Mouse (Mus musculus) neural tube, embryonic 15.5 days (tissue): ENCODE measurements around the gene Vmn1r234. TPM values are rescaled to one million over a fixed set of nuclear protein-coding genes. Genes with fewer than 3 reads are reported as not detected.
"Not testable (repeated sequence)": the region's sequence is repeated elsewhere in the genome, so short reads cannot be mapped to it uniquely, and the experiment has no call there.

ENCODE experiments used
- ATAC-seq: fragments of 200-750 bp; cut with Nextera tagmentation; 2 replicates; pipeline ENCODE4 v1.8.0; 2017; ENCODE audit warnings: mild to moderate bottlenecking, moderate TSS enrichment, moderate library complexity; ENCODE audit not compliant: low FRiP score
- H3K27ac ChIP-seq: fragments of 300-500 bp; sonication (generic); replicated peaks from 2 replicates; pipeline ENCODE4 v1.5.1; 2015; ENCODE audit warnings: mild to moderate bottlenecking, inconsistent platforms
- H3K27me3 ChIP-seq: fragments of 300-500 bp; sonication (generic); replicated peaks from 2 replicates; pipeline ENCODE4 v1.6.1; 2015; ENCODE audit warnings: inconsistent platforms
- H3K36me3 ChIP-seq: fragments of 300-500 bp; sonication (generic); 2 replicates; pipeline ENCODE4 v1.6.1; 2015; ENCODE audit warnings: inconsistent platforms
- H3K4me1 ChIP-seq: fragments of 300-500 bp; sonication (generic); 2 replicates; pipeline ENCODE4 v1.6.1; 2015; ENCODE audit warnings: inconsistent platforms
- H3K4me2 ChIP-seq: fragments of 300-500 bp; sonication (generic); 2 replicates; pipeline ENCODE4 v1.6.1; 2015; ENCODE audit warnings: inconsistent platforms, mild to moderate bottlenecking, moderate library complexity
- H3K4me3 ChIP-seq: fragments of 300-500 bp; sonication (generic); replicated peaks from 2 replicates; pipeline ENCODE4 v1.5.1; 2015; ENCODE audit warnings: mild to moderate bottlenecking, inconsistent platforms
- H3K9ac ChIP-seq: fragments of 300-500 bp; sonication (generic); replicated peaks from 2 replicates; pipeline ENCODE4 v1.6.1; 2015; ENCODE audit warnings: mild to moderate bottlenecking, inconsistent platforms
- H3K9me3 ChIP-seq: fragments of 300-500 bp; sonication (generic); replicated peaks from 2 replicates; pipeline ENCODE4 v1.6.1; 2016; ENCODE audit warnings: inconsistent platforms
- WGBS: fragments of 180-500 bp; shearing (Covaris S2); methylation state at CpG from one replicate; pipeline ENCODE4 v1.1.7; 2015; ENCODE audit warnings: mixed read lengths; 5-methylcytosine and 5-hydroxymethylcytosine counted together
- microRNA-seq: library from miRNA; unstranded; fragments of <30 nt; microRNA quantifications from one replicate; pipeline ENCODE4, GENCODE M21; 2017
- polyA plus RNA-seq: library from polyadenylated mRNA; unstranded; fragments of >200 nt; fragmentation: Nextera tagmentation; extraction: Ambion mirVana; gene quantifications from 2 replicates; pipeline ENCODE4 v1.2.1, GENCODE M21; 2015

Gene Vmn1r234
- polyA plus RNA-seq: not detected in 2 replicates

- no peaks in the 10 kb centered on the region for H3K36me3 ChIP-seq
- no peak within 1 kb of the TSS for H3K4me3 ChIP-seq
- 81% methylated on average over 1 of the region's 1 CpGs for WGBS
- ATAC-seq: no peak
- H3K9me3 ChIP-seq: no peaks in the 10 kb centered on the region
- H3K27ac ChIP-seq: no peak within 1 kb of the TSS
- no peaks in the 10 kb centered on the region for H3K4me1 ChIP-seq
- no peak within 1 kb of the TSS for H3K9ac ChIP-seq
- H3K27me3 ChIP-seq: no peaks in the 10 kb centered on the region
- H3K4me2 ChIP-seq: no peak within 1 kb of the TSS
Observed at GRCm38 (mm10) chr17:21225787-21226186, at the start of gene Vmn1r234. Gene Vmn1r234 (plus strand): TSS chr17:21226087.

DNA sequence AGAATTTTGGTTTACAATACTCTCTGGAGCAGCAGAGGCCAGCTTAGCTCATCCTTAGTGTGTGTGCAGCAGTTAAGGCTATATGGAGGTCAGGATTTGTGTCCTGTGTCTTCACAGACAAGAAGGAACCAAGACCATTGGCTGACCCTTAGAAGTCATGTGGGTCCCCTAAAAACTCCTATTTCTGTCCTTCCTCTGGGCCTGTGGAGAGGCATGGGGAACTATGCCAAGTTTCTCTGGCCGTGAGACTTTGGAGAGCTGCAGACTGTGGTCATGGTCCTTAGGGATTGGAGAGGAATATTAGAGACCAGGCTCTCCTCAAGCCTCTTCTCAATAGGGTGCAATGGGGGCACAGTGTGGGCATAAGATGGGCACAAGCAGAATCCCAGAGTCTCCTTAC lies 14.8 kb upstream of the Vmn1r234 start:
- H3K36me3 ChIP-seq, H3K9me3 ChIP-seq, H3K27me3 ChIP-seq, H3K4me1 ChIP-seq, H3K9ac ChIP-seq, H3K4me2 ChIP-seq, H3K4me3 ChIP-seq, ATAC-seq, H3K27ac ChIP-seq: not testable (repeated sequence)
- WGBS: 87% methylated on average over 1 of the region's 1 CpGs

GRCm38 (mm10) chr17:21231654-21232053 lies 5.8 kb downstream of the Vmn1r234 start:
- WGBS: 28% methylated on average over 9 of the region's 9 CpGs
- H3K4me1 ChIP-seq: no peaks in the 10 kb centered on the region
- no peaks in the 10 kb centered on the region for H3K27me3 ChIP-seq
- H3K4me2 ChIP-seq: no peak overlapping the region
- H3K9ac ChIP-seq: no peak overlapping the region
- no peaks in the 10 kb centered on the region for H3K9me3 ChIP-seq
- H3K4me3 ChIP-seq: no peak overlapping the region
- no peak for ATAC-seq
- H3K27ac ChIP-seq: no peak overlapping the region
- no peaks in the 10 kb centered on the region for H3K36me3 ChIP-seq

DNA sequence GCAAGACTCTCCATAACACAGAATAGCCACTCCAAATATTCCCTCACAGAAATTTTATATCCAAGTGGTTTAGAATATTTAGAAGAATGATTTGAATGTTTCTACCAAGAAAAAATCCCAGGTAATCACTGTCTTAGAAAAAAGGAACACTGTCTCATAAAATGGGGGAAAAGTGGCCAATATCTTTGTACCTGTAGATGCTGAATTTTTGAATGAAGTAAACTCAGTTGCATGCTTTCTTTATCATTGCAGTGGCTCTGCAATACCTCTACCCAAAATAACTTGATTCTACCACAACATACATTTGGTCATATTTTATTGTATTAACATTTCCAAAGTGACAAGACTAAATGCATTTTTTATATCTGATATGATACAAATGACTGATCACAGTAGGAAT lies 30.2 kb downstream of the Vmn1r234 start, which contains the start of gene Vmn1r235:
TSS of gene Vmn1r235 (plus strand) at position 301 of the 400 bp plus-strand sequence.
- H3K9me3 ChIP-seq: 0 out of 2 replicates have a peak, but pooled peaks cover 2% of the 10 kb centered on the region
- ATAC-seq: no peak

DNA sequence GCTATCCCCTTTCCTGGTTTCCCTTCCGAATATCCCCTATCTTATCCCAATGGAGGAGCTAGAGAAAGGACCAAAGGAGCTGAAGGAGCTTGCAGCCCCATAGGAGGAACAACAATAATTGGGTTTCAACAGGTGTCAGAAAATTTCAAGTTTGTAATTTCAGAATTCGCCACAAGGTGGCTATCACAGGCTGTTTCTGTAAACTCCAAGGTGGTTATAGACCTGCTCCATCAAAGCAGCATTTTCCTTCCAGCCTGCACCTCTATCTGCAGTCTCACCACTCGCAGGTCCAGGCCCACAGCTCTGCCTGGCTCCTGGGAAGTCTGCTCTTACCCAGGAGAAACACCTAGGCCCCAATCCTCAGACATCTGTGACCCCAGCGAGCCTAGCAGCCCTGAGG lies 46.2 kb downstream of the Vmn1r234 start:
- Histone ChIP-seq H3K36me3 (no peaks in the 10 kb centered on the region), H3K9me3 (no peaks in the 10 kb centered on the region), H3K4me2 (no peak overlapping the region), H3K27me3 (no peaks in the 10 kb centered on the region), H3K27ac (no peak overlapping the region), H3K9ac (no peak overlapping the region), H3K4me1 (no peaks in the 10 kb centered on the region), H3K4me3 (no peak overlapping the region)
- 18% methylated on average over 4 of the region's 4 CpGs for WGBS
- ATAC-seq: peak; percentile 35; the same call in 1 of the 2 replicates

More for the DNA sequence above, 30.2 kb downstream of the Vmn1r234 start, which contains the start of gene Vmn1r235:
- Histone ChIP-seq H3K4me1 (no peaks in the 10 kb centered on the region), H3K4me2 (no peak within 1 kb of the TSS), H3K27me3 (no peaks in the 10 kb centered on the region), H3K9ac (no peak within 1 kb of the TSS), H3K4me3 (no peak within 1 kb of the TSS), H3K36me3 (no peaks in the 10 kb centered on the region), H3K27ac (no peak within 1 kb of the TSS)

GRCm38 (mm10) chr17:21282642-21283041 lies 56.8 kb downstream of the Vmn1r234 start, which contains the start of gene Vmn1r236:
Gene Vmn1r236 (plus strand): TSS chr17:21282942.
- Histone ChIP-seq H3K27me3 (no peaks in the 10 kb centered on the region), H3K27ac (no peak within 1 kb of the TSS), H3K4me1 (no peaks in the 10 kb centered on the region), H3K36me3 (no peaks in the 10 kb centered on the region), H3K4me2 (no peak within 1 kb of the TSS), H3K4me3 (no peak within 1 kb of the TSS), H3K9ac (no peak within 1 kb of the TSS), H3K9me3 (0 out of 2 replicates have a peak, but pooled peaks cover 5% of the 10 kb centered on the region)
- 86% methylated on average over 3 of the region's 3 CpGs for WGBS
- no peak for ATAC-seq

DNA sequence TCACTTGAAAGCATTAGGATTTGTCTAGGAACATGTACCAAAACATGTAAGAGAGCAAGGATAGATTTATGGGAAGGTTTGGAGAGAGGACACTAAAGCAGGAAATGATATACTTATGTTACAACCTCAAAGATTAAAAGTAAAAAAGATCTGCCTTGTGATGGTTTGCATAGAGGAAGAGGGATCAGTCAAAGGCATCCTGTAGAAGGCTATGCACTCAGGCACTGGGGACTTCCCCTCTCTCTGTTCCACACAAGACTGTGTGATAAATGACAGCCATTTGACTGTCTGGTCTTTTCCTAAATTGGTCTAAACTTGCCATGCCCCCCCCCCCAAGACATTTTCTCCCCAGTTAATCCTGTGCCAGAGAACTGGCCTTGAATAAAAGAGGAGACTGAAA lies 58.5 kb downstream of the Vmn1r234 start:
- Histone ChIP-seq H3K27me3 (no peaks in the 10 kb centered on the region), H3K36me3 (no peaks in the 10 kb centered on the region), H3K4me1 (no peaks in the 10 kb centered on the region), H3K4me3 (no peak overlapping the region), H3K9ac (no peak overlapping the region), H3K27ac (no peak overlapping the region), H3K9me3 (0 out of 2 replicates have a peak, but pooled peaks cover 5% of the 10 kb centered on the region), H3K4me2 (no peak overlapping the region)
- ATAC-seq: no peak

Small RNAs within 50 kb of the gene (microRNA-seq; reads per million reads assigned to microRNA genes)
- gene Gm26384: not detected

Other genes with a start within 250 kb of the Vmn1r234 start
- not detected in 2 replicates for gene Vmn1r233, start 229.6 kb upstream of the Vmn1r234 start, polyA plus RNA-seq
- 15.3 and 15.9 TPM in 2 replicates for gene Zfp160, start 217.2 kb upstream of the Vmn1r234 start, polyA plus RNA-seq
- not detected in 2 replicates for gene Vmn1r235, start 30.3 kb downstream of the Vmn1r234 start, polyA plus RNA-seq
- not detected in 2 replicates for gene Vmn1r236, start 56.9 kb downstream of the Vmn1r234 start, polyA plus RNA-seq
- gene Vmn1r237, start 85.8 kb downstream of the Vmn1r234 start, polyA plus RNA-seq: not detected in 2 replicates
- gene Zfp677, start 157.7 kb downstream of the Vmn1r234 start, polyA plus RNA-seq: 4.7 and 5.5 TPM in 2 replicates
- gene Zfp54, start 197.1 kb downstream of the Vmn1r234 start, polyA plus RNA-seq: 4.6 and 6.8 TPM in 2 replicates
- 11.1 and 13.7 TPM in 2 replicates for gene Zfp51, start 224.3 kb downstream of the Vmn1r234 start, polyA plus RNA-seq